Mouse (Mus musculus): ENCODE measurements around the gene Smarca2. TPM values are rescaled to one million over a fixed set of nuclear protein-coding genes. Genes with fewer than 3 reads are reported as not detected.

The Smarca2 gene
- total RNA-seq, 4 experiments from 2014 or later: 78.3 to 92.2 (median 79.8) TPM

- peak; percentile 64 for DNase-seq (ENCODE audit: low spot score)
Measured at GRCm38 (mm10) chr19:26747571-26748539, 143.0 kb downstream of the Smarca2 start.

GRCm38 (mm10) chr19:26748676-26749075 is 143.8 kb downstream of the Smarca2 start:
- DNase-seq (ENCODE audit: low spot score): no peak

GRCm38 (mm10) chr19:26749427-26750137 is 144.7 kb downstream of the Smarca2 start:
- no peak for DNase-seq (ENCODE audit: low spot score)

GRCm38 (mm10) chr19:26752611-26753163 is 147.8 kb downstream of the Smarca2 start:
- DNase-seq (ENCODE audit: low spot score): no peak

GRCm38 (mm10) chr19:26753266-26753872 is 148.5 kb downstream of the Smarca2 start:
- DNase-seq (ENCODE audit: low spot score): no peak

- no peak for DNase-seq (ENCODE audit: low spot score)
Measured at GRCm38 (mm10) chr19:26754016-26754794, 149.4 kb downstream of the Smarca2 start.

GRCm38 (mm10) chr19:26755991-26756390 is 151.1 kb downstream of the Smarca2 start:
- DNase-seq (ENCODE audit: low spot score): no peak

GRCm38 (mm10) chr19:26756399-26756798 is 151.5 kb downstream of the Smarca2 start:
- no peak for DNase-seq (ENCODE audit: low spot score)

GRCm38 (mm10) chr19:26758156-26758555 is 153.3 kb downstream of the Smarca2 start:
- DNase-seq (ENCODE audit: low spot score): no peak

- DNase-seq (ENCODE audit: low spot score): peak; percentile 40
Measured at GRCm38 (mm10) chr19:26758620-26759019, 153.8 kb downstream of the Smarca2 start.

- DNase-seq (ENCODE audit: low spot score): no peak
Measured at GRCm38 (mm10) chr19:26759295-26759694, 154.4 kb downstream of the Smarca2 start.

GRCm38 (mm10) chr19:26761257-26761656 is 156.4 kb downstream of the Smarca2 start:
- no peak for DNase-seq (ENCODE audit: low spot score)

GRCm38 (mm10) chr19:26765483-26765882 is 160.6 kb downstream of the Smarca2 start:
- DNase-seq (ENCODE audit: low spot score): no peak

- no peak for DNase-seq (ENCODE audit: low spot score)
Measured at GRCm38 (mm10) chr19:26767454-26767853, 162.6 kb downstream of the Smarca2 start.

- no peak for DNase-seq (ENCODE audit: low spot score)
Measured at GRCm38 (mm10) chr19:26767941-26768340, 163.1 kb downstream of the Smarca2 start.

GRCm38 (mm10) chr19:26768846-26769245 is 164.0 kb downstream of the Smarca2 start:
- DNase-seq (ENCODE audit: low spot score): no peak

GRCm38 (mm10) chr19:26769609-26770500 is 165.0 kb downstream of the Smarca2 start:
- no peak for DNase-seq (ENCODE audit: low spot score)

GRCm38 (mm10) chr19:26770592-26770991 is 165.7 kb downstream of the Smarca2 start:
- no peak for DNase-seq (ENCODE audit: low spot score)

GRCm38 (mm10) chr19:26772051-26772583 is 167.3 kb downstream of the Smarca2 start:
- no peak for DNase-seq (ENCODE audit: low spot score)
